13 mouse cellular contexts compared by ENCODE assay signal in the genomic region with DNA sequence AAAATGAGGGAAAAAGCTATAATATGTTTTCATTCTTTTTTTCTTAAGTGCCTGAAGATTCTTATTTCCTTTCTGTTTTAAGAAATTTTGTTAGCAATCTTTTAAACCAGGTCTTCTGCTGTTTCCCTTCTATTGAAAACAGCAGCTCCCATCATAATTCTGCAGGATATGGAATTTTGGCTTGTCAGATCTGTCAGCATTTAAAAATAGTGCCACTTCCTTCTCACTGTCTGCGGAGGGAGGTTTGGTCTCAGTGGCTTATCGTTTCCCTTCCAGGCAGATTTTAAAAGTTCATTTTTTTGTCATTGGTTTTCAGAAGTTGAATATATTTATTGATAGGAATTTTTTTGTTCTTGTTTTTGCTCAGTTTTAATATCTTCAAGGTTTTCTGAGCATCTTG.
"Had no signal": no experiment of that assay in that cellular context is flagged by ENCODE, and none has a peak within 500 bp of the region (broad histone marks: within the 10 kb centered on the region; RNA-seq: fewer than 3 reads in every experiment).

No protein-coding gene starts in this region.

- ATAC-seq: hindbrain, postnatal 0 days; intestine, embryonic 16.5 days; liver, postnatal 0 days had no signal

- DNase-seq: gastrocnemius, postnatal 14 days; gastrocnemius, postnatal 36 days; heart, adult 11 months; heart, adult 2 months; heart, postnatal 14 days; heart, postnatal 36 days; kidney, adult 11 months; layer of hippocampus, adult 9-11 months; liver; liver, embryonic 13.5 days; liver, postnatal 0 days had no signal
